Mouse (Mus musculus): Measurements from ENCODE around the gene Cntnap2.

DNA sequence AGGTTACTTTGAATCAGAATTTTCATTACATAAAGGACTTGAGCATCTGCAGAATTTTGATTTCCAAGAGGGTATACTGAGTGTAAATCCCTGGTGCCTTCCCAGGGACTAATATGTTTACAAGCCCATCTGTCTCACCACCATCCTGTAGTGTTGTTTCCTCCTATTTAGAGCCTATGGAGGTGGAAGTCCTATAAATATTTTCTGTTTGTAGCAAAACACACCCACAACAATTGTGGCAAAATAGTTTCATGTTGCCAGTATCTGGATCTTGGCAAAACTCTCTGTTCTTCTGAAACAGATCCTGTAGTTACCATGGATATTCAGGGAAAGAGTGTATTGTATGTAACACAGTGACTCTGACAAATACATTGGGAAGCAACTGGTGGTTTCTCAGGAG, 641.1 kb downstream of the Cntnap2 start:
- TF ChIP-seq CTCF (IDR thresholded peaks at IDR 0.05; ENCODE audit: low read depth) (no peak), EP300 (IDR thresholded peaks at IDR 0.05; ENCODE audit: low read depth) (no peak)

All from liver, postnatal 0 days (tissue).